In genomic region chr1:58392652-58393283, GRCm38 (mm10) we compare ENCODE assay signal across 8 mouse cellular contexts. TPM values are rescaled to one million over a fixed set of nuclear protein-coding genes. Genes with fewer than 3 reads are reported as not detected.
DNase-seq lines count a peak whose midpoint lies in the region; ATAC-seq and TF ChIP-seq lines count a peak whose summit lies in the region.

Gene Bzw1, plus strand, starts transcription at chr1:58392898.

- H3K9ac ChIP-seq in CH12.LX (ENCODE audit: insufficient read depth, low read depth), result peak within 1 kb of the TSS; percentile 98
- H3K9ac ChIP-seq in forebrain, embryonic 11.5 days (ENCODE audit: low read length), result peak within 1 kb of the TSS; percentile 99
- peak within 1 kb of the TSS; percentile 99 for H3K9ac ChIP-seq in heart, embryonic 16.5 days (ENCODE audit: low read length)
- H3K9ac ChIP-seq in liver, embryonic 15.5 days, result peak within 1 kb of the TSS; percentile 93
- peak within 1 kb of the TSS; percentile 99 for H3K9ac ChIP-seq in neural tube, embryonic 12.5 days

- TF ChIP-seq CTCF in CH12.LX (conservative IDR thresholded peaks at IDR 0.05 in 1 of 2, IDR thresholded peaks at IDR 0.05 in 1 of 2; ENCODE audit: low read depth in 2 of 2, low read length in 2 of 2), result no peak

- peak; percentile 98 for ATAC-seq in forebrain, embryonic 11.5 days (replicated peaks; ENCODE audit: low FRiP score)
- ATAC-seq in heart, embryonic 16.5 days (replicated peaks; ENCODE audit: extremely low read depth, insufficient read depth, low FRiP score), result peak; percentile 96
- peak; percentile 97 for ATAC-seq in liver, embryonic 15.5 days (ENCODE audit: insufficient read depth)
- peak; percentile 98 for ATAC-seq in neural tube, embryonic 12.5 days (ENCODE audit: low FRiP score, low read depth)

- H3K4me3 ChIP-seq in CH12.LX (replicated peaks in 1 of 3; ENCODE audit: low read depth in 2 of 3, low read length in 2 of 3, poor library complexity in 1 of 3), result peak within 1 kb of the TSS; percentile 80 to 91 (median 80)
- H3K4me3 ChIP-seq in forebrain, embryonic 11.5 days (ENCODE audit: low read depth, low read length), result peak within 1 kb of the TSS; percentile 97
- peak within 1 kb of the TSS; percentile 94 for H3K4me3 ChIP-seq in heart, embryonic 16.5 days (ENCODE audit: low read length)
- H3K4me3 ChIP-seq in liver, embryonic 15.5 days (replicated peaks), result peak within 1 kb of the TSS; percentile 97
- peak within 1 kb of the TSS; percentile 100 for H3K4me3 ChIP-seq in neural tube, embryonic 12.5 days

- no peaks in the 10 kb centered on the region for H3K9me3 ChIP-seq in CH12.LX (replicated peaks; ENCODE audit: low read length)
- H3K9me3 ChIP-seq in forebrain, embryonic 11.5 days (ENCODE audit: control insufficient read depth, low read length), result no peaks in the 10 kb centered on the region
- no peaks in the 10 kb centered on the region for H3K9me3 ChIP-seq in heart, embryonic 16.5 days (replicated peaks; ENCODE audit: control insufficient read depth, low read length)
- no peaks in the 10 kb centered on the region for H3K9me3 ChIP-seq in liver, embryonic 15.5 days (replicated peaks)
- no peaks in the 10 kb centered on the region for H3K9me3 ChIP-seq in neural tube, embryonic 12.5 days

- dilution Hi-C loops in CH12.LX (cut with MboI; ENCODE audit: extremely low pct_ligation_motif_present, extremely low pct_unique_long_range_greater_than_20kb, low sequenced_read_pairs), result no loop called here

- 0% methylated on average over 54 of the region's 61 CpGs for WGBS in forebrain, embryonic 11.5 days
- WGBS in heart, embryonic 16.5 days, result 0% methylated on average over 53 of the region's 61 CpGs
- 0% methylated on average over 43 of the region's 61 CpGs for WGBS in liver, embryonic 15.5 days (ENCODE audit: insufficient replicate concordance)
- under 1% methylated on average over 59 of the region's 61 CpGs for WGBS in neural tube, embryonic 12.5 days

- TF ChIP-seq RAD21 in CH12.LX (IDR thresholded peaks at IDR 0.05; ENCODE audit: low read depth, low read length), result no peak

- H3K36me3 ChIP-seq in CH12.LX (replicated peaks in 1 of 2; ENCODE audit: control insufficient read depth in 1 of 2, insufficient read depth in 1 of 2, low read length in 1 of 2), result peaks cover 20 to 29% of the 10 kb centered on the region in 2 experiments
- H3K36me3 ChIP-seq in forebrain, embryonic 11.5 days (ENCODE audit: control insufficient read depth, insufficient read depth, low read length), result peaks cover under 1% of the 10 kb centered on the region; the same call in 1 of the 2 replicates
- H3K36me3 ChIP-seq in heart, embryonic 16.5 days (ENCODE audit: control insufficient read depth, insufficient read depth), result peaks cover 22% of the 10 kb centered on the region
- H3K36me3 ChIP-seq in liver, embryonic 15.5 days (replicated peaks), result peaks cover 32% of the 10 kb centered on the region
- H3K36me3 ChIP-seq in neural tube, embryonic 12.5 days, result peaks cover 28% of the 10 kb centered on the region

- peak; percentile 88 for TF ChIP-seq POLR2A in CH12.LX (IDR thresholded peaks at IDR 0.05; ENCODE audit: low read depth, low read length)

- H3K4me1 ChIP-seq in CH12.LX (ENCODE audit: control insufficient read depth in 1 of 2, insufficient read depth in 2 of 2), result peaks cover 4 to 27% of the 10 kb centered on the region in 2 experiments; a peak in 3 of 4 replicates
- H3K4me1 ChIP-seq in forebrain, embryonic 11.5 days (replicated peaks; ENCODE audit: control insufficient read depth, insufficient read depth, low read length), result no peaks in the 10 kb centered on the region; the same call in 1 of the 2 replicates
- H3K4me1 ChIP-seq in heart, embryonic 16.5 days (ENCODE audit: control insufficient read depth, insufficient read depth, low read length), result peaks cover 13% of the 10 kb centered on the region
- H3K4me1 ChIP-seq in liver, embryonic 15.5 days (replicated peaks), result peaks cover 30% of the 10 kb centered on the region
- H3K4me1 ChIP-seq in neural tube, embryonic 12.5 days, result peaks cover 16% of the 10 kb centered on the region

- H3K79me2 ChIP-seq in CH12.LX (replicated peaks; ENCODE audit: control insufficient read depth, extremely low read depth, insufficient read depth, poor library complexity, severe bottlenecking), result peaks cover 42% of the 10 kb centered on the region

- DNase-seq in CH12.LX (ENCODE audit: extremely low read depth), result peak; percentile 91
- DNase-seq in c-Kit-positive CD71-positive TER-119-negative erythroid progenitor cells, embryonic 14.5 days (ENCODE audit: low read depth), result peak; percentile 76
- DNase-seq in forebrain, embryonic 11.5 days (ENCODE audit: low spot score), result peak; percentile 96
- peak; percentile 95 to 96 for DNase-seq in kidney, postnatal 36 days
- DNase-seq in telencephalon, adult 2 months (ENCODE audit: low read depth, low spot score), result peak; percentile 90

- peak within 1 kb of the TSS; percentile 96 for H3K4me2 ChIP-seq in CH12.LX (ENCODE audit: insufficient read depth, low read depth, poor library complexity, severe bottlenecking)
- H3K4me2 ChIP-seq in forebrain, embryonic 11.5 days (ENCODE audit: low read depth, low read length, severe bottlenecking), result peak within 1 kb of the TSS; percentile 78
- peak within 1 kb of the TSS; percentile 95 for H3K4me2 ChIP-seq in heart, embryonic 16.5 days (ENCODE audit: low read depth, low read length)
- peak within 1 kb of the TSS; percentile 77 for H3K4me2 ChIP-seq in liver, embryonic 15.5 days
- H3K4me2 ChIP-seq in neural tube, embryonic 12.5 days (replicated peaks), result peak within 1 kb of the TSS; percentile 81

- H3K27me3 ChIP-seq in CH12.LX (replicated peaks), result no peaks in the 10 kb centered on the region
- no peaks in the 10 kb centered on the region for H3K27me3 ChIP-seq in forebrain, embryonic 11.5 days (ENCODE audit: control insufficient read depth, insufficient read depth, low read length)
- no peaks in the 10 kb centered on the region for H3K27me3 ChIP-seq in heart, embryonic 16.5 days (ENCODE audit: control insufficient read depth, insufficient read depth, low read length)
- H3K27me3 ChIP-seq in liver, embryonic 15.5 days, result no peaks in the 10 kb centered on the region
- H3K27me3 ChIP-seq in neural tube, embryonic 12.5 days (replicated peaks), result no peaks in the 10 kb centered on the region

- no peak for TF ChIP-seq EP300 in CH12.LX (IDR thresholded peaks at IDR 0.05; ENCODE audit: low read length)

- H3K27ac ChIP-seq in CH12.LX (ENCODE audit: insufficient read depth, low read depth), result peak within 1 kb of the TSS; percentile 78
- peak within 1 kb of the TSS; percentile 98 for H3K27ac ChIP-seq in forebrain, embryonic 11.5 days (ENCODE audit: low read depth, low read length)
- peak within 1 kb of the TSS; percentile 99 for H3K27ac ChIP-seq in heart, embryonic 16.5 days (ENCODE audit: low read length)
- peak within 1 kb of the TSS; percentile 96 for H3K27ac ChIP-seq in liver, embryonic 15.5 days (replicated peaks)
- H3K27ac ChIP-seq in neural tube, embryonic 12.5 days, result peak within 1 kb of the TSS; percentile 97

- in situ Hi-C loops in CH12.LX (cut with MboI; ENCODE audit: low pct_ligation_motif_present, low pct_unique_long_range_greater_than_20kb, low sequenced_read_pairs), result no loop called here

TF ChIP-seq in CH12.LX, 34 proteins besides CTCF, POLR2A, EP300 and RAD21 (continues in another document):
- TF ChIP-seq RCOR1 (conservative IDR thresholded peaks at IDR 0.05; ENCODE audit: low read depth, low read length) (no peak), ZNF384 (IDR thresholded peaks at IDR 0.05; ENCODE audit: low read depth, low read length) (no peak), POLR2AphosphoS2 (IDR thresholded peaks at IDR 0.05; ENCODE audit: low read depth, low read length) (peak; percentile 86; the same call in 1 of the 2 replicates), ZKSCAN1 (IDR thresholded peaks at IDR 0.05; ENCODE audit: borderline replicate concordance, low read depth, low read length) (no peak), MAFK (IDR thresholded peaks at IDR 0.05; ENCODE audit: insufficient replicate concordance, low read length) (no peak), PAX5 (IDR thresholded peaks at IDR 0.05; ENCODE audit: low read length) (no peak), USF2 (conservative IDR thresholded peaks at IDR 0.05; ENCODE audit: low read depth, low read length) (no peak), SIN3A (IDR thresholded peaks at IDR 0.05; ENCODE audit: low read length) (peak; percentile 81), ZC3H11A (IDR thresholded peaks at IDR 0.05; ENCODE audit: low read depth, low read length) (no peak), JUN (IDR thresholded peaks at IDR 0.05; ENCODE audit: insufficient read depth, low read depth, low read length) (no peak), ETS1 (conservative IDR thresholded peaks at IDR 0.05; ENCODE audit: low read depth, low read length) (no peak), GABPA (IDR thresholded peaks at IDR 0.05; ENCODE audit: insufficient replicate concordance, low read depth, low read length) (no peak), MYC (IDR thresholded peaks at IDR 0.05; ENCODE audit: low read depth, low read length) (no peak), ZMIZ1 (IDR thresholded peaks at IDR 0.05; ENCODE audit: low read depth, low read length) (peak; percentile 92), HCFC1 (IDR thresholded peaks at IDR 0.05; ENCODE audit: low read depth, low read length) (peak; percentile 83), KAT2A (IDR thresholded peaks at IDR 0.05; ENCODE audit: insufficient replicate concordance, low read length) (0 out of 2 replicates have a peak, but pooled peaks have one; percentile 18), USF1 (IDR thresholded peaks at IDR 0.05; ENCODE audit: low read depth, low read length) (no peak), CHD1 (IDR thresholded peaks at IDR 0.05; ENCODE audit: low read depth, low read length) (peak; percentile 99), SMC3 (IDR thresholded peaks at IDR 0.05; ENCODE audit: low read depth, low read length) (no peak), MEF2A (IDR thresholded peaks at IDR 0.05; ENCODE audit: borderline replicate concordance, low read depth, low read length) (0 out of 2 replicates have a peak, but pooled peaks have one; percentile 37), E2F4 (IDR thresholded peaks at IDR 0.05; ENCODE audit: insufficient replicate concordance, low read depth, low read length) (no peak), CHD2 (IDR thresholded peaks at IDR 0.05; ENCODE audit: low read length) (peak; percentile 99), NELFE (IDR thresholded peaks at IDR 0.05; ENCODE audit: low read depth, low read length) (peak; percentile 52), MAX (IDR thresholded peaks at IDR 0.05; ENCODE audit: low read length) (no peak)

RNA-seq across cellular contexts. Expression of gene Bzw1, which starts in this region (rescaled TPM):
- total RNA-seq in CH12.LX (2012; rRNA removed), result 104 and 151 TPM in 2 replicates
- total RNA-seq in CH12.LX (2014; rRNA removed), result 252 and 289 TPM in 2 replicates
- 225 and 243 TPM in 2 replicates for polyA plus RNA-seq in CH12.LX (2012; ENCODE audit: insufficient read length, low read depth)
- polyA plus RNA-seq in forebrain, embryonic 11.5 days (2014; fragmentation: Nextera tagmentation; extraction: Ambion mirVana), result 515 and 551 TPM in 2 replicates
- 183 and 186 TPM in 2 replicates for polyA plus RNA-seq in heart, embryonic 16.5 days (2015; fragmentation: Nextera tagmentation; extraction: Ambion mirVana)
- polyA plus RNA-seq in liver, embryonic 15.5 days (2015; fragmentation: Nextera tagmentation; extraction: Ambion mirVana), result 110 and 123 TPM in 2 replicates
- 422 and 442 TPM in 2 replicates for polyA plus RNA-seq in neural tube, embryonic 12.5 days (2016; fragmentation: Nextera tagmentation; extraction: Ambion mirVana)

Comparison
In these comparisons a context has a peak if more than half of its experiments do, and no peak if none do; other contexts are left out.
1. Peak in every context shown above with its lines: DNase-seq, ATAC-seq, H3K4me3 ChIP-seq and H3K27ac ChIP-seq.